Mouse (Mus musculus): ENCODE results near the gene Aldh3a1. TPM values are rescaled to one million over a fixed set of nuclear protein-coding genes. Genes with fewer than 3 reads are reported as not detected.

Aldh3a1 gene
- total RNA-seq, 2 experiments from 2014 or later, result 0.49 to 1.3 TPM

DNA sequence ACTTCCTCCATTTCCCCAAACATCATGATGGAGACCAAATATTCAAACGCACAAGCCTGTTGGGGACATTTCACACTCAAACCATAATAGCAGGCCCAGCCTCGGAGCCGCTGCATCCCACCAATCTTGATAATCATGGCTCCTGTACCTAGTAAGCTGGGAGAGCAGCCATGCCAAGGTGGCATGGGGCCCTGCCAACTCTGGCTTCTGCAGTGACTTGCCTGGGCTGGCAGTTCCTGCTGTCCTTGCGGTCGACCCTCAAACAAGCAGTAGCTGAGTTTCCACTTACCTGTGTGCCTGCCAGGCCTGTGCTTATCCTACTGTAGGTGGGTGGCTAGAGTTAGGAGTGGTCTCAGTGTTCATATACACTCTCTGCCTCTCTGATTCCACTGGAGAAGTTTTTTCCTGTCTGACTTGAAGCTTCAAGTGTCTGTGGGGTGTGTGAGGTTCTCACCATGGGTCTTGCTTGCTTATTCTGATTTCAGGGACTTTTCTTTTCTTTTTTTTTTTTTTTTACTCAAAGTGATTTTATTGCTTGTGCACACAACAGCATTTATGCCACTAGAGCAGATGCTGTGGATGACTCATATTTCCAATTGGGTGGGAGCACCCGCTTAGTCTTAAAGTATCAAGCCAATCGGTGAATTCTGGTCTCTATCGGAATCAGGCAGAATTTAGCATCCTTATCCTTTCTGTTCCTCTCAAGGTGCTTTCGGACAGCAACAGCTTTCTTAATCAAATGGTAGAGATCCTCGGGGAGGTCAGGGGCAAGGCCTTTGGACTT lies 2.0 kb upstream of the Aldh3a1 start:
- no peak overlapping the region for H3K4me3 ChIP-seq
- DNase-seq (ENCODE audit: low spot score in 2 of 2), result peak; percentile 53 to 67
- TF ChIP-seq CTCF (conservative IDR thresholded peaks at IDR 0.05), result no peak
- peak overlapping the region; percentile 51 for H3K27ac ChIP-seq

DNA sequence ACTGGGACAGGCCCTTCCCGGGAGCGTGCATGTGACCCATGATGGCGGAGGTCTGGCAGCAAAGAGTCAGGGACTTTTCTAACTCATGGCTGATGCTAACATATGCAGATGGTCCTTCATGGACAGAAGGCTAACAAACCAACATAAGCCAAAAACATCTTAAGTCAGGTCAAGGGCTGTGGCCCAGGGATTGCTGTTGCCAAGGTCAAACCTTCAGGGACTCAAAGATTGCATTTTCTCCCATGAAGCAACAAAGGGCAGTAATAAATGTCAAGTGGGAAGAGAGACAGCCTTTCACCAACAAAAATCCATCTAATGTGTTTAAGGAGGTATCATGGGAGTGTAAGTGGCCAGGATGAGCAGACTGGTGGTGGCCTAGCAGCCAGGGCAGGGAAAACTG lies 1.2 kb upstream of the Aldh3a1 start:
- no peak overlapping the region for H3K4me3 ChIP-seq
- DNase-seq (ENCODE audit: low spot score in 2 of 2), result no peak
- no peak for TF ChIP-seq CTCF (conservative IDR thresholded peaks at IDR 0.05)
- H3K27ac ChIP-seq, result no peak overlapping the region

DNA sequence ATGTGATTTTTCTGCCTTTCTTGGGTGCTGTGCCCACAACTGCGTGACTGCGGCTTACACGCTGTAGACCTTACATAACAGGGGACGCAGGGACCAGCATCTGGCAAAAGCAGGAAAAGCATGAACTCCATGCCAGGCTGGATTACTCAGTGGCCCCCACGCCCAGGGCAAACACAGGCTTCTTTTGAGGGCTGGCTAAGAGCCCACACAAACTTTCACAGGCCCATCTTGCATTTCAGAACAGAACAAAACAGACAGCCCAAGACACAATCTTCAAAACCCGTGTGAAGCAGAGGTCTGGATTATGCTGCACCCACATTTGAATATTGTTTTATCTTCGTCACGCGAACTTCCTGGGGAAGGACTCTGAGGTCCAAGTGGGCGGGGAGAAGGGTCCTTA lies 979 bp downstream of the Aldh3a1 start:
- Histone ChIP-seq H3K4me3 (no peak overlapping the region), H3K27ac (no peak overlapping the region)
- no peak for TF ChIP-seq CTCF (conservative IDR thresholded peaks at IDR 0.05)
- DNase-seq (ENCODE audit: low spot score in 2 of 2), result peak in 1 of 2 experiments; percentile 7

DNA sequence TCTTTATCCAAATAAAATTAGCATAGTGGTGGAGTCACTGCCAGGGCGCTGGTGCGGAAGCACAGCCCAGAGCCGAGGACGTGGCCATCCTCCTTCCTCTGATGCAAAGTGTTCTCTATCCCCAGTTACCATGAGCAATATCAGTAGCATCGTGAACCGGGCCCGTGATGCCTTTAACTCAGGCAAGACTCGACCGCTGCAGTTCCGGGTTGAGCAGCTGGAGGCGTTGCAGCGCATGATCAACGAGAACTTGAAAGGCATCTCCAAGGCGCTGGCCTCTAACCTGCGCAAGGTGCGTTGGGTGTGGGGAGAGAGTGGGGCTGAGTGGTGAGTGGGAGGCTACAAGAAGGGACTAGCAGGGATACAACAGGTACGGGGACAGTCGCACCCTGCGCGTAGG lies 4.8 kb downstream of the Aldh3a1 start:
- DNase-seq (ENCODE audit: low spot score in 2 of 2), result no peak
- H3K4me3 ChIP-seq, result no peak overlapping the region
- peak; percentile 61 for TF ChIP-seq CTCF (conservative IDR thresholded peaks at IDR 0.05)
- no peak overlapping the region for H3K27ac ChIP-seq

DNA sequence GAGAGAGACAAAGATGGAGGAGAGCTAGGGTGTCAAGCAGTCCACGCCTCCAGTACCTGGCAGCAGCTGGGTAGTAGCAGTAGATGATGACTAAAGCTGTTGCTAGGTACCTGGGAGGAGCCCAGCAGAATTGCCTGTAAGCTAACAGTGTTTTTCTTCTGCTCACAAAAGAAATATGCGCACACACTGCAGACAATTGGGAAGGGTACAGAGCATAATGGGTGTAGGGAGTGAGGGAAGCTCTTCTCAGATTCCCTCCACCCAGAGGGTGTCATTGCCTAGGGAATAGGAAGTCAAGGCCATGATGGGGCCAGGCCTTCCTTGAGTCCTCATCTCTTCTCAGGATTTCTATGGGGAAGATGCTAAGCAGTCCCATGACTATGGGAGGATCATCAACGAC lies 8.6 kb downstream of the Aldh3a1 start:
- TF ChIP-seq CTCF (conservative IDR thresholded peaks at IDR 0.05), result no peak
- Histone ChIP-seq H3K4me3 (no peak overlapping the region), H3K27ac (no peak overlapping the region)
- no peak for DNase-seq (ENCODE audit: low spot score in 2 of 2)

DNA sequence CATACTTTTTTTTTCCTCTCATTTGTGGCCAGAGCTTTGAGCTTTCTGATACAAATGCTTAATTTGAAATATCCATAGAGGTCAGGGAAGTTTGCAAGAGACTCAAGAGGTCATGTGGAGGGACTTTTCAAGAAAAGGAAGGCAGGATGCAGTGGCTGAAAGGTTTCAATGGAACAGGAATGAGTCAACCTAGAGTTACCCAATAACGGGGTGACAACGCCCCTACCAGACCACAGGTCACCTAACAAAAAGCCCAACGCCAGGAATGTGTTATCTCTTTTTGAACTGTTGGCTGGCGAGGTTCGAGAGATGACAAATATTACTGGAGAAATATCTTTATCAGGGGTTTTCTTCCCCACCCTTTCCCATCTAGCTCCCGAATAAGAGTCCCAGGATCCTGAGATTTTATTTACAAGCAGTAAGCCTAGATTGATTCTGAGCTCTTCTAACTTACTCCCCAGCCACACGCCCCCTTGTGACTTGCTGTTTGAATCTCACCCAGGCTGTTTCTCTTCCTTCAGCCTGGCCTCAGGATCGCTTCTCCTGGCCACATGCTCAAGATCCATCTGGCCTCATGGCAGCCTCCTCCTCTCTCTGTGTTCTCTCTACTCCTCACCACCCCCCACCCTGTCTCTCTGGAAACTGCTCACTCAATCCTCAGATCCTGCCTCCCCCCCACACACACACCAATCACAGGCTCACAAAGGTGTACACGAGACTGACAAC lies 13.0 kb downstream of the Aldh3a1 start:
- TF ChIP-seq CTCF (conservative IDR thresholded peaks at IDR 0.05), result peak; percentile 42
- Histone ChIP-seq H3K27ac (no peak overlapping the region), H3K4me3 (no peak overlapping the region)
- peak in 1 of 2 experiments; percentile 21 for DNase-seq (ENCODE audit: low spot score in 2 of 2)

DNA sequence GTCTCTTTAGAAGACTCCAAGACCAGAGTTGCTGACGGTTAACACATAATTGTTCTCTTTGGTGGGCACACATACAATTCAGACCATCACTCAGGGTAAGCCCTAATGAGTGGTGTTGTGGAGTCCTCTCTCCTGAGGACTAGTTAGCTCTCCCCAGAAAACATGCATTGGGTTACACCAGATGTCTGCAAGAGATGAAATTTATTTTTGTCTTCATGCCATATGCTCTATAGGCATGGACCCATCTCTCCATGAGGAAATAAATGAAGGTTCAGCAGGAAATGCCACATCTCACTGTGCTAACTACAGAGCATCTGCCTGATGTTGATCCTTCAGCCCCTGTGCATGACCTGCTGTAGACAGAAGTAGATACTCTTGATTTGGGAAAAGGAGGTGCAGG lies 14.7 kb downstream of the Aldh3a1 start:
- no peak overlapping the region for H3K4me3 ChIP-seq
- no peak overlapping the region for H3K27ac ChIP-seq
- DNase-seq (ENCODE audit: low spot score in 2 of 2), result no peak
- TF ChIP-seq CTCF (conservative IDR thresholded peaks at IDR 0.05), result no peak

DNA sequence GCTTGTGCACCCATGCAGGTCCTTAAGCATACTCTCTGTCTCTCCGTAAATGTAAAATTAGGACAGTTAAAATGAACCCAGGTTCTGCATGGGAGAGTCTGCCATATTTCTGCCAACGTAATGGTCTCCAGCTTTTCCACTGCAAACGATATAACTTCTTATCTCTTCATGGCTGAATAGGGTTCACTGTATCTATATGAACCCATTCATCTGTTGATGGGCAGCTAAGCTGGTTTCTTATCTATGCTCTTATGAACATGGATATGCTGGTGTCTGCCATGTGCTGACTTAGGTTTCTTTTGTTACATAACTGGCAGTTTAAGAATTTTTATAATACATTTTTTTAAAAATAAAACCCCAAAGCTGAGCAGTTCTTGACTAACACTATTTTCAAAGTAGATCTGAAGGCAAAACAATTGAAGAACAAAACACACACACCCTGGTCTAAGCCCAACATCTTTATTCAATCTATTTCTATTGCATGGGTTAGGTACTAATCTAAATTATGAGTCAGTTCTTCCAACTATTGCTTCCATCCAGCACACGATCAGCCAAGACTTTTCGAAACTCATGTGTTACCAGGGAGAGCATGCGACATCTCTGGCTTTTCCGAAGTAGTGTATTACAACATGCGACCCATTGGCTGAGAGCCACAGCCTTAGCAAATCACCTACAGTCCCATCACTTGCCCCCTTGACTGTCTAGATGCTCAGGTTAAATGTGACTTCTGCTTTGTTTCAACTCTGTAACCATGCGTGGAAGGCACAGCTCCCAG lies 15.8 kb downstream of the Aldh3a1 start:
- H3K4me3 ChIP-seq, result no peak overlapping the region
- DNase-seq (ENCODE audit: low spot score in 2 of 2), result no peak
- no peak overlapping the region for H3K27ac ChIP-seq
- no peak for TF ChIP-seq CTCF (conservative IDR thresholded peaks at IDR 0.05)

DNA sequence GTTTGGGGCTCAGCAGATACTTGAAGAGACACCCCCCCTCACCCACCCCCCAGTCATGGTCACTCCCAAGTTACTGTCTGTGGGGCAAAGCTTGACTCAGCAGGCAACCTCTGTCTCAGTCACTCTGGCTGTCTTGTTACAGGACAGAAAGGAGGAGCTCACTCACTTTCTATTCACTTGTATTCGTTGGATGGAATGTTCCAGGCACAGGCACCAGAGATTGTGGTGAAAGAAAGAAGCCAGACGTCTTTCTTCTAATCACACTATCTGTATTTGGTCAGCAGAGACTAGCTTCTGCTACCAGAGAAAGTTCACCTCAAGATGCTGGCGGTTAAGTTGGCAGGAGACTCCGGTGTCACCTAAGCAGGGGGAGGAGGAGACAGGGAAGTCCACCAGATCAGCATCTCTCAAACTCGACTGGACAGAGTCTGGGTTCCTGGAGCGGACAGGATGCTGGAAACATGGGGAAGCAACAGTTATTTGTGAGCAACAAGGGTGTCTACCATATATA lies 17.0 kb downstream of the Aldh3a1 start:
- no peak for DNase-seq (ENCODE audit: low spot score in 2 of 2)
- Histone ChIP-seq H3K27ac (no peak overlapping the region), H3K4me3 (no peak overlapping the region)
- TF ChIP-seq CTCF (conservative IDR thresholded peaks at IDR 0.05), result no peak

DNA sequence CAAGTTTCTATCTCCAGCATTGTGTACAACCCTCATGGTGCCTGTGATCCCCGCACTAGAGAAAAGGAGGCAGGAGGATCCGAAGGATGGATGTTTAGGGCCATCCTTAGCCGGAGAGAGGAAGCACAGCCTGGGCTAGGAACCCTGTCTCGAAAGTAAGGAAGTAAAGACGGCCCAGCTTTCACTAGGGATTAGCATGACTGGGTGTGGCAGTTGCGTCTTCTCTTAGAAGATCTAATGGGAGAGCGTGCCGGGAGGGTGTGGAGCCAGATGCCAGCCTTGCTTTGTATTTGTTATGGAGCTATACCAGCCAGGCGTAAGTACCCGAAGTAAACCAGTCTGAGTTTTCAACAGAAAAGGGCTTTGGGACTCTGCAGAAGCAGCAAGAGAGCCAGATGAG lies 17.6 kb downstream of the Aldh3a1 start:
- no peak overlapping the region for H3K4me3 ChIP-seq
- DNase-seq (ENCODE audit: low spot score in 2 of 2), result no peak
- H3K27ac ChIP-seq, result no peak overlapping the region
- no peak for TF ChIP-seq CTCF (conservative IDR thresholded peaks at IDR 0.05)

DNA sequence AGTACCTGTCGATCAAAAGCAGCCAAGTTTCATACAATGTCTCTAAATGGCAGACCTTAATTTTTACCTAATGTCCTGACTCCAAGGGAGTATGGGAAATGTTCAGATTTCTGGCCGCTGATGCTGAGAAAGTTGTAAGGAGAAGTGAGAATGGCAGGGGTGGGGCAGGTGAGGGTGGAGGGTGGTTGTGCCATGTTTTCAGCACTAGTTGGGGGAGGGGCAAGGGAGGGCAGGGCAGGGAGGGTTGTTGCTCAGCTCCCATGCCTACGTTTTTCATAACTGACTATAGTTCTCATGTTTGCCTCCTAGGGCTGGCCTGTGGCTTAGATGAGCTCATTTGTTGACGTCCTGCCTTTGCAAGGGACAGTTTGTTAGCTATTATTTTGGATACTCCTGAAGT lies 18.2 kb downstream of the Aldh3a1 start:
- Histone ChIP-seq H3K27ac (peak overlapping the region; percentile 33; the same call in 1 of the 2 replicates), H3K4me3 (no peak overlapping the region)
- DNase-seq (ENCODE audit: low spot score in 2 of 2), result no peak
- TF ChIP-seq CTCF (conservative IDR thresholded peaks at IDR 0.05), result no peak

DNA sequence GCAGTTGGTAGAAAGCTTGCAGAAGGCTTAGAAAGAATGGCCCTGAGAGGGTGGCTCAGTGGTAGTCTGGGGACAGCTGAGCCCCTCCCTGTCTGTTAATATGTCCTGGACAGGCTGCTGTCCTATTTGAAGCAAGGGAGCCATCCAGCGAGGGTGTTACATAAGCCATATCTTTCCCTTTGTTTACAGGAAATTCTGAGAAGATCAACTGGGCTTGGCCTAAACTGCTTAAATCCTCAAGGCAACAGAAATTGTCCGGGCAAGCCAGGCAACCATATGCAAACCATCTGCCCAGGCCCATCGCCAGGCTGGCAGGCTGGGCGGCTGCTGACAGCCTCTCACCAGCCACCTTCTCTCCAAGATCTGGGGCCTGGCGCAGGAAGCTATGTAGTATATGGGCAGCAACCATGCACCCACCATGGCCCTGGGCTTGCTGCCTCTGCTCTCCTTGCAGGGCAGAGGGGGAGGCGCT lies 18.6 kb downstream of the Aldh3a1 start:
- TF ChIP-seq CTCF (conservative IDR thresholded peaks at IDR 0.05), result no peak
- peak; percentile 40 to 63 for DNase-seq (ENCODE audit: low spot score in 2 of 2)
- Histone ChIP-seq H3K4me3 (no peak overlapping the region), H3K27ac (peak overlapping the region; percentile 33; the same call in 1 of the 2 replicates)

DNA sequence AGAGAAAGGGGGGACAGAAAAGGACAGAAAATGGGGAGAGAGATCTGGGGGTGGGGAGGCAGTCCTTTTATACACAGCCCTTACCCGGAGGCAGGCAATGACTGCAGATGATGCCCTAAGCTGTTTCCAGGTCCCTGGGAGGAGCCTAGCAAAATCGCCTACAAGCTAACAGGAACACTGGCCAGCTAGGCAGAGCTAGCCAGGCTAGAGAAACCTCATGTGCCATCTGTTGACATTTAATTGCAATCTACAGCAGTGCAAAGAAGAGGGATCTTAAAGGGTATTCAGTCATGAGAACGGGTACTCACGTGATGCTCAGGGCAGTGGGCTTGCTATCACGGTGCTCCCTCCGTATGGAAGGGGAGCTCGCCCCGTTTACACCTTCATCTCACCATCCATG lies 20.5 kb downstream of the Aldh3a1 start:
- Histone ChIP-seq H3K4me3 (no peak overlapping the region), H3K27ac (no peak overlapping the region)
- TF ChIP-seq CTCF (conservative IDR thresholded peaks at IDR 0.05), result no peak
- DNase-seq (ENCODE audit: low spot score in 2 of 2), result no peak

All from layer of hippocampus, adult 2 months (tissue).